Comparison of ENCODE assay signal across 8 mouse cellular contexts in genomic region chr13:68167826-68168225, GRCm38 (mm10).
DNase-seq lines count a peak whose midpoint lies in the region; ATAC-seq and TF ChIP-seq lines count a peak whose summit lies in the region.
"Not testable (repeated sequence)": the region's sequence is repeated elsewhere in the genome, so short reads cannot be mapped to it uniquely, and the experiment has no call there.

No protein-coding gene starts in this region.

- not testable (repeated sequence) for H3K79me2 ChIP-seq in CH12.LX (replicated peaks; ENCODE audit: control insufficient read depth, extremely low read depth, insufficient read depth, poor library complexity, severe bottlenecking)

- dilution Hi-C loops in CH12.LX (cut with MboI; ENCODE audit: extremely low pct_ligation_motif_present, extremely low pct_unique_long_range_greater_than_20kb, low sequenced_read_pairs) = not testable (repeated sequence)

- WGBS in kidney, postnatal 0 days = 42% methylated on average over 6 of the region's 6 CpGs

- not testable (repeated sequence) for H3K4me1 ChIP-seq in CH12.LX (ENCODE audit: control insufficient read depth in 1 of 2, insufficient read depth in 2 of 2); kidney, postnatal 0 days (replicated peaks; ENCODE audit: insufficient read depth, low read length)

- H3K9me3 ChIP-seq in CH12.LX (replicated peaks; ENCODE audit: low read length); kidney, postnatal 0 days (replicated peaks; ENCODE audit: low read length): not testable (repeated sequence)

- DNase-seq in CH12.LX (ENCODE audit: extremely low read depth) = not testable (repeated sequence)
- peak; percentile 36 for DNase-seq in adrenal gland, adult 2 months
- DNase-seq in cerebellum, postnatal 14 days = peak; percentile 52 to 57
- DNase-seq in gastrocnemius, postnatal 10 days = peak; percentile 4
- DNase-seq in kidney, postnatal 0 days (ENCODE audit: low spot score) = peak; percentile 6
- DNase-seq in left cerebral cortex, adult 11 months (ENCODE audit: low spot score) = peak; percentile 40
- DNase-seq in lung, postnatal 14 days = peak; percentile 22
- peak; percentile 33 for DNase-seq in right cerebral cortex, postnatal 4 days

- H3K36me3 ChIP-seq in CH12.LX (replicated peaks in 1 of 2; ENCODE audit: control insufficient read depth in 1 of 2, insufficient read depth in 1 of 2, low read length in 1 of 2); kidney, postnatal 0 days (ENCODE audit: insufficient read depth, low read length): not testable (repeated sequence)

- peak; percentile 12 for TF ChIP-seq RAD21 in CH12.LX (IDR thresholded peaks at IDR 0.05; ENCODE audit: low read depth, low read length)

- not testable (repeated sequence) for H3K4me3 ChIP-seq in CH12.LX (replicated peaks in 1 of 3; ENCODE audit: low read depth in 2 of 3, low read length in 2 of 3, poor library complexity in 1 of 3); kidney, postnatal 0 days (replicated peaks; ENCODE audit: low read depth, low read length)

- not testable (repeated sequence) for H3K9ac ChIP-seq in CH12.LX (ENCODE audit: insufficient read depth, low read depth); kidney, postnatal 0 days (ENCODE audit: low read depth, low read length)

- not testable (repeated sequence) for TF ChIP-seq EP300 in CH12.LX (IDR thresholded peaks at IDR 0.05; ENCODE audit: low read length)

- ATAC-seq in kidney, postnatal 0 days (replicated peaks; ENCODE audit: low FRiP score, low read depth) = not testable (repeated sequence)

- not testable (repeated sequence) for H3K27ac ChIP-seq in CH12.LX (ENCODE audit: insufficient read depth, low read depth); kidney, postnatal 0 days

- H3K4me2 ChIP-seq in CH12.LX (ENCODE audit: insufficient read depth, low read depth, poor library complexity, severe bottlenecking); kidney, postnatal 0 days (ENCODE audit: low read length): not testable (repeated sequence)

- H3K27me3 ChIP-seq in CH12.LX (replicated peaks); kidney, postnatal 0 days (ENCODE audit: insufficient read depth, low read length): not testable (repeated sequence)

- in situ Hi-C loops in CH12.LX (cut with MboI; ENCODE audit: low pct_ligation_motif_present, low pct_unique_long_range_greater_than_20kb, low sequenced_read_pairs) = not testable (repeated sequence)

- peak in 1 of 2 experiments; percentile 30; a peak in 2 of 4 replicates for TF ChIP-seq CTCF in CH12.LX (conservative IDR thresholded peaks at IDR 0.05 in 1 of 2, IDR thresholded peaks at IDR 0.05 in 1 of 2; ENCODE audit: low read depth in 2 of 2, low read length in 2 of 2)
- TF ChIP-seq CTCF in kidney, postnatal 0 days (IDR thresholded peaks at IDR 0.05; ENCODE audit: low read depth) = peak; percentile 54

- not testable (repeated sequence) for TF ChIP-seq POLR2A in CH12.LX (IDR thresholded peaks at IDR 0.05; ENCODE audit: low read depth, low read length)
